Mouse (Mus musculus) induced T-regulatory cell, adult 2 months (primary cell): ENCODE measurements around the gene Tbxas1.

Source experiments
- DNase-seq: peaks from one replicate; pipeline ENCODE4 v3.0.0-alpha.2; 2012; ENCODE audit warnings: low read depth

Gene Tbxas1

DNA sequence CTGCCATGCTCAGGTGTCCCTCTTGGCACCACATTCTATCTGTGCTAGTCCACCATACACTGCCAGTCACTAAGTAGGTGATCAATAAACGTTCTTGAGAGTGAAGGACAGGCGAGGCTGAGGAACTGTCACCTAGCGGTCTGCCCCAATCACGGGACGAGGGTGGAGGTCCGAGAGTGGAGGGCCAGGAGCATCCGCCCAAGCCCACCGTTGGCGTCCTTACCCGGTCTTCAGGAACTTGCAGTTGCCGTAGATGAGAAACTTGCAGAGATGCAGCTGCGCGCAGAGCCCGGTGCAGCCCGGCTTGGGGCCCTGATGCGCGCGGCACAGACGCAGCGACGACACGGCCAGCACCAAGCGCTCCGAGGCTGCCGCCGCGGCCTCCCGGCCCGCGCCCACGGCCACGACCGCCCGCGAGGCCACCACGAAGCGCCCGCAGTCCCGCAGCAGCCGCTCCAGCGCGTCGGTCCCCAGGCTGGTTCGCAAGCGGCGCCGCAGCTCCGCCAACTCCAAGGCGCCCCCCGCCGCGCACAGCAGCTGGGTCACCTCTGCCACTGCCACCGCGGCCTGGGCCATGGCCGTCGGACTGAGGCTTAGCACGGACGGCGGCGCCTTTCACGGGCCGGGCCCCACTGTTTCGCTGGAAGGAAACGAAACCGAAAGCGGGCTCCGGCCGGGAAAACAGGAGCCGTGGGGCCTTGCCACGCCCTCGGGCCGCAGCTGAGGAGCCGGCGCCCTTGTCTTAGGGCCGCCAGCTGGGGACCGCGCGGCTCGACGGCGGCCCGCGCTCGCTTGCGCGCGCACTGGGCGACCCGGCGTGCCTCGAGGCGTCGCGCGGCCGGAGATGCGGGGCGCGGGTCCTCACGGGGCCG lies 242.6 kb downstream of the Tbxas1 start, which contains the start of gene Parp12:
Parp12 (minus strand) TSS at position 766 of the 872 bp plus-strand sequence.
- DNase-seq: peak; percentile 81

DNA sequence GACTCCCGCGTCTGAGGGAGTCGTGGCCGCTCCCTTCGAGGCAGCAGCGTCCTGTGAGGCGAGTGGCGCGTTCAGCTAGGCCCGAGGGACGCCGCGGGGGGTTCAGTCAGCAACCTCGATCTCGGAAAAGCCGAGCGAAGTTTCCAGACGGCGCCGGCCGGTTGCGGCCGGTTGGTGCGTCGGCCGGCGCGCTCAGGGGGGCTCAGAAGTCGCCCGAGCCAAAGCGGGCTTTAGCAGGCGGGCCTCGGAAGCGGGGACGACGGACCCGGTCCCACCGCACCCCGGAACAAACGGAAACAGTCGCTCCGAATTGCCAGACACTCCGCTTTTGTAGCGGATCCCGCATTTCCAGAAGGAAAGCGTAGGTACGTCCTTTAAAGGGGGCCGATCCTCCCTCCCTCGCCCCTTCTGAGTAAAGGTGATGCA lies 243.3 kb downstream of the Tbxas1 start:
- DNase-seq: no peak

DNA sequence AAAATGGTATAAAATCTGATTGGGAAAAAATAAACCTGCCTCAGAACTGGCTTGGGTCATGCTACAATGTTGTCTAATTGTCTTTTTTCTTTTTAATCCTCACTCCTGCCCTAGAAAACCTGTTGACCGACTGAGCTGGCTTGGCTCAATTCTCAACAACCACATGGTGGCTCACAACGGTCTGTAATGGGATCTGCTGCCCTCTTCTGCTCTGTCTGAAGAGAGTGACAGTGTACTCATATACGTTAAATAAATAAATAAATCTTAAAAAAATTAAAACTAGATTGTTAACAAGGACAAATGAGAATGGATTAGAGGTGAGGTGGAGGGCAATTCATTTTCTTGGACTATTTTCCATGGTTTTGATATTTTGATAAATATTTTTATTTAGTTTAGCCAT lies 245.5 kb downstream of the Tbxas1 start:
- no peak for DNase-seq

DNA sequence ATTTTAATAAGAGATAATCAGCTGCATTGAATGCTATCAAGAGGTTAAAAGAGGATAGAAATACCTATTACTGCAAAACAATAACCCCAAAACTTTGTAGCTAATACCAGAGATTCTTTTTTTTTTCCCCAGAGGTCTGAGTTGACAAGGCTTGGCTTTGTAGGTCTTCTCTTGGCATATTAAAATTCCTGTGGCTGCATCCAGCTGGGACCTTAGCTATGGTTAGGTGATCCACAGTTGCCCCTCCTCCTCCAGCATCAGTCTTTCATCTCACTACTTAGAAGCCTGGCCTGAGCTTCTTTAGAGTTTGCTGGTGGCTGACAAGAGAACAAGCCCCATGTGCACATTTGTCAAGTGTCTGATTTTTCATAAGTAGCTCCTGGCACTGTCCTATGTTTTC lies 249.5 kb downstream of the Tbxas1 start:
- DNase-seq: no peak

DNA sequence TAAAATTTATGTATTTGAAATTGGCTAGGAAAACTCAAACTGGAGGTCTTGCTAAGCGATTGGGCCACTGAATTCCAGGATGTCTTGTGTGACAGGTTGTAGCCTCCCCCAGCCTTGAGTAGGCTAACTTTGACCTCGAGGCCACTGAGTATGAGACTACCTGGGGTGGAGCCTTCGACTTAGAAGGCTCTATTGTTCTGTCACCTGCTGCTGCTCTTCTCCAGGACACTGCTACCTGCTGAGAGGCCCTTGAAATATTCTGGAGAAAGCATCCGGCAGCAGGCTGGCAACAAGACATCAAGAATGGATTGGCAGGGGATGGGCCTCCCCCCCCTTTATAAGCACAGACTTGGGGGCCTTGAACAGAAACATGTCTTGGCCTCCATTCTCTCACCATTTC lies 256.3 kb downstream of the Tbxas1 start:
- no peak for DNase-seq

GRCm38 (mm10) chr6:39132556-39132955 lies 257.4 kb downstream of the Tbxas1 start:
- DNase-seq: no peak
